Mouse (Mus musculus) kidney, adult 2 months (tissue): ENCODE results near the gene Srbd1.

Experiments
- CTCF ChIP-seq: fragments of 200-500 bp; conservative IDR thresholded peaks from 2 replicates; pipeline ENCODE4 v1.5.1; 2011; ENCODE audit warnings: low read depth, mild to moderate bottlenecking, control low read depth, low read length, moderate library complexity, mixed read lengths; ENCODE audit not compliant: insufficient read depth, insufficient read length
- POLR2A ChIP-seq: fragments of 200-500 bp; IDR thresholded peaks from one replicate; pipeline ENCODE4 v1.6.1; 2011; ENCODE audit warnings: low read depth, low read length, control low read depth

DNA sequence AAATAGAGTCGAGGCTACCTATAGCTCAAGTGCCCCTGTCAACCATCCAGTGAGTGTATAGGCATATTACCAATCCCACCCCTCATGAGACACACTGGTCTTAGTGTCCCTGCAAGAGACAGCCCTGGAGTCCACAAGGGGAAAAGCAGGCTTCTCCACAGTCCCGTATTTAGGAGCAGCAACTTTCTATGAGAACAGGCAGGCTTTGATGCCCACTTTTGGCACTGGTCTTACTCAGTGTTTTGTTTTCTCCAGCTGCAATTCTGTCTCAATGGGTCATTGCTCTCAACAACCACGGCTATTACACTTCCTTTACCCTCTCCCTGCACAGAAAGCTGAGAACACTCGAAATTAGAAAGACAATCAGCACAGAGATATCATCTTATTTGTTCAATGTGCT is 157.4 kb downstream of the Srbd1 start:
- TF ChIP-seq POLR2A (no peak), CTCF (no peak)
